Mouse (Mus musculus) erythroid progenitor cell, adult 5-6 weeks (primary cell): ENCODE measurements around the gene Btrc. TPM values are rescaled to one million over a fixed set of nuclear protein-coding genes. Genes with fewer than 3 reads are reported as not detected.

Experiments
- ATAC-seq: replicated peaks from 2 replicates; pipeline ENCODE4 v1.8.0; 2016; ENCODE audit warnings: moderate number of reproducible peaks, mild to moderate bottlenecking, moderate TSS enrichment, inconsistent platforms; ENCODE audit not compliant: poor library complexity, low FRiP score, severe bottlenecking
- total RNA-seq, 2 experiments: library from RNA; stranded (forward) in 1 of 2; stranded (reverse) in 1 of 2; fragments of 150-400 nt in 1 of 2; fragments of 186-747, 209-891 nt in 1 of 2; gene quantifications; 2 replicates each; pipeline versions ENCODE4 v1.2.3 to v1.2.4; 2015 to 2017; ENCODE audit warnings: low replicate concordance in 2 of 2

Btrc gene
- total RNA-seq, 2 experiments from 2014 or later: 130 to 268 TPM

GRCm38 (mm10) chr19:45460749-45461736, 97.5 kb downstream of the Btrc start:
- peak; percentile 67; the same call in 1 of the 2 replicates for ATAC-seq

- ATAC-seq: no peak
These were observed 106.2 kb downstream of the Btrc start for GRCm38 (mm10) chr19:45469760-45470159.

- ATAC-seq: no peak
These were observed 109.4 kb downstream of the Btrc start for GRCm38 (mm10) chr19:45472691-45473520.

GRCm38 (mm10) chr19:45474686-45475085, 111.2 kb downstream of the Btrc start:
- ATAC-seq: no peak

- ATAC-seq: no peak
These were observed 112.5 kb downstream of the Btrc start for GRCm38 (mm10) chr19:45475928-45476553.

GRCm38 (mm10) chr19:45479548-45479947, 116.0 kb downstream of the Btrc start:
- no peak for ATAC-seq

- no peak for ATAC-seq
These were observed 117.0 kb downstream of the Btrc start for GRCm38 (mm10) chr19:45480490-45480889.

- no peak for ATAC-seq
These were observed 117.4 kb downstream of the Btrc start for GRCm38 (mm10) chr19:45480951-45481350.

- ATAC-seq: no peak
These were observed 119.9 kb downstream of the Btrc start for GRCm38 (mm10) chr19:45483470-45483869.

- ATAC-seq: no peak
These were observed 122.9 kb downstream of the Btrc start for GRCm38 (mm10) chr19:45486206-45486991.

- ATAC-seq: no peak
These were observed 123.5 kb downstream of the Btrc start for GRCm38 (mm10) chr19:45486992-45487387.

GRCm38 (mm10) chr19:45489961-45490360, 126.4 kb downstream of the Btrc start:
- ATAC-seq: no peak

GRCm38 (mm10) chr19:45491246-45491645, 127.7 kb downstream of the Btrc start:
- ATAC-seq: no peak

- ATAC-seq: no peak
These were observed 130.7 kb downstream of the Btrc start for GRCm38 (mm10) chr19:45494121-45494775.

GRCm38 (mm10) chr19:45505446-45505845, 141.9 kb downstream of the Btrc start:
- no peak for ATAC-seq

GRCm38 (mm10) chr19:45507531-45507930, 144.0 kb downstream of the Btrc start:
- no peak for ATAC-seq

- ATAC-seq: no peak
These were observed 147.1 kb downstream of the Btrc start for GRCm38 (mm10) chr19:45510680-45511079.

- ATAC-seq: no peak
These were observed 147.9 kb downstream of the Btrc start for GRCm38 (mm10) chr19:45511406-45511805.

- no peak for ATAC-seq
These were observed 151.8 kb downstream of the Btrc start for GRCm38 (mm10) chr19:45515341-45515740.
